Mouse (Mus musculus): Measurements from ENCODE around the gene Gm38119. TPM values are rescaled to one million over a fixed set of nuclear protein-coding genes. Genes with fewer than 3 reads are reported as not detected.
A peak's percentile ranks its signal among the peaks of the same experiment; 100 is the strongest.

Gm38119 gene
- polyA plus RNA-seq (2014; fragmentation: Nextera tagmentation; extraction: Ambion mirVana): not detected in 2 replicates

GRCm38 (mm10) chr3:92738996-92739395, at the start of gene Gm38119:
Gene Gm38119 (minus strand): TSS chr3:92739096.
- WGBS: 78% methylated on average over 1 of the region's 1 CpGs
- DNase-seq (ENCODE audit: low spot score): no peak
- Histone ChIP-seq H3K4me3 (ENCODE audit: low read depth, low read length) (no peak within 1 kb of the TSS), H3K27me3 (ENCODE audit: control insufficient read depth, insufficient read depth, low read length) (no peaks in the 10 kb centered on the region), H3K9ac (replicated peaks; ENCODE audit: low read length) (no peak within 1 kb of the TSS), H3K4me2 (ENCODE audit: low read depth, low read length) (no peak within 1 kb of the TSS), H3K36me3 (replicated peaks; ENCODE audit: control insufficient read depth, insufficient read depth, low read depth, low read length) (no peaks in the 10 kb centered on the region), H3K4me1 (ENCODE audit: control insufficient read depth, insufficient read depth, low read length) (no peaks in the 10 kb centered on the region), H3K27ac (replicated peaks; ENCODE audit: low read depth, low read length) (no peak within 1 kb of the TSS), H3K9me3 (replicated peaks; ENCODE audit: control insufficient read depth, low read length) (no peaks in the 10 kb centered on the region)
- ATAC-seq (replicated peaks; ENCODE audit: insufficient number of reproducible peaks, low FRiP score, low TSS enrichment, low read depth): no peak

GRCm38 (mm10) chr3:92778799-92779198, 39.9 kb upstream of the Gm38119 start, which contains the start of gene Lce1i:
Gene Lce1i (minus strand): TSS chr3:92778899.
- no peak within 1 kb of the TSS for H3K4me2 ChIP-seq (ENCODE audit: low read depth, low read length)
- H3K27me3 ChIP-seq (ENCODE audit: control insufficient read depth, insufficient read depth, low read length): no peaks in the 10 kb centered on the region
- no peaks in the 10 kb centered on the region for H3K9me3 ChIP-seq (replicated peaks; ENCODE audit: control insufficient read depth, low read length)
- no peak for ATAC-seq (replicated peaks; ENCODE audit: insufficient number of reproducible peaks, low FRiP score, low TSS enrichment, low read depth)
- no peaks in the 10 kb centered on the region for H3K4me1 ChIP-seq (ENCODE audit: control insufficient read depth, insufficient read depth, low read length)
- WGBS: 89% methylated on average over 1 of the region's 1 CpGs
- no peak within 1 kb of the TSS for H3K9ac ChIP-seq (replicated peaks; ENCODE audit: low read length)
- H3K36me3 ChIP-seq (replicated peaks; ENCODE audit: control insufficient read depth, insufficient read depth, low read depth, low read length): no peaks in the 10 kb centered on the region
- no peak within 1 kb of the TSS for H3K27ac ChIP-seq (replicated peaks; ENCODE audit: low read depth, low read length)
- DNase-seq (ENCODE audit: low spot score): no peak
- H3K4me3 ChIP-seq (ENCODE audit: low read depth, low read length): no peak within 1 kb of the TSS

- 23% methylated on average over 3 of the region's 3 CpGs for WGBS
- no peaks in the 10 kb centered on the region for H3K9me3 ChIP-seq (replicated peaks; ENCODE audit: control insufficient read depth, low read length)
- no peak overlapping the region for H3K9ac ChIP-seq (replicated peaks; ENCODE audit: low read length)
- ATAC-seq (replicated peaks; ENCODE audit: insufficient number of reproducible peaks, low FRiP score, low TSS enrichment, low read depth): no peak
- H3K36me3 ChIP-seq (replicated peaks; ENCODE audit: control insufficient read depth, insufficient read depth, low read depth, low read length): no peaks in the 10 kb centered on the region
- peak; percentile 37 for DNase-seq (ENCODE audit: low spot score)
- H3K4me2 ChIP-seq (ENCODE audit: low read depth, low read length): no peak overlapping the region
- no peaks in the 10 kb centered on the region for H3K27me3 ChIP-seq (ENCODE audit: control insufficient read depth, insufficient read depth, low read length)
- H3K4me1 ChIP-seq (ENCODE audit: control insufficient read depth, insufficient read depth, low read length): no peaks in the 10 kb centered on the region
- H3K27ac ChIP-seq (replicated peaks; ENCODE audit: low read depth, low read length): no peak overlapping the region
- H3K4me3 ChIP-seq (ENCODE audit: low read depth, low read length): no peak overlapping the region
Observed at GRCm38 (mm10) chr3:92771573-92771972, 32.7 kb upstream of the Gm38119 start.

DNA sequence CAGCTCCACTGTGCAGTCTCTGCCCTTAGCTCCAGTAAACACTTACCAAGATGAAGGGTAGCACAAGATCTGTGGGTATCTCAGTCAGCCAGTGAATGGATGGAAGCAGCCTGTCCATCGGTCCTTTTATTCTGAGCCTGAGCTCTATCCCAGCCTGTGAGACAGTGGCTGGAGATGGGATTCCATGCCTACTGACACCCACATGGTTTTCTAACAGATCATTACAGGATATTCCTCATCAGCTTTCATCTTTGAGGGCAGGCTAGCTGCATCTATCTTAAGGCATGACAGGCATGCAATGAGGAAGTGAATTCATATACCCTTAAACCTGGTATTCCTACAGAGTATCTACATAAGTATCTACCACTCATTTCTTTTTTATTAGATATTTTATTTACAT, 26.1 kb upstream of the Gm38119 start, which contains the start of gene Lce1h:
Gene Lce1h (minus strand): TSS at position 101 of the 400 bp plus-strand sequence.
- H3K27ac ChIP-seq (replicated peaks; ENCODE audit: low read depth, low read length): no peak within 1 kb of the TSS
- H3K27me3 ChIP-seq (ENCODE audit: control insufficient read depth, insufficient read depth, low read length): no peaks in the 10 kb centered on the region
- ATAC-seq (replicated peaks; ENCODE audit: insufficient number of reproducible peaks, low FRiP score, low TSS enrichment, low read depth) (no peak), DNase-seq (ENCODE audit: low spot score) (no peak)
- no peak within 1 kb of the TSS for H3K4me3 ChIP-seq (ENCODE audit: low read depth, low read length)
- no peaks in the 10 kb centered on the region for H3K36me3 ChIP-seq (replicated peaks; ENCODE audit: control insufficient read depth, insufficient read depth, low read depth, low read length)
- 87% methylated on average over 1 of the region's 1 CpGs for WGBS
- H3K4me1 ChIP-seq (ENCODE audit: control insufficient read depth, insufficient read depth, low read length): no peaks in the 10 kb centered on the region
- H3K4me2 ChIP-seq (ENCODE audit: low read depth, low read length): no peak within 1 kb of the TSS
- H3K9me3 ChIP-seq (replicated peaks; ENCODE audit: control insufficient read depth, low read length): no peaks in the 10 kb centered on the region
- H3K9ac ChIP-seq (replicated peaks; ENCODE audit: low read length): no peak within 1 kb of the TSS

GRCm38 (mm10) chr3:92753197-92753596, 14.3 kb upstream of the Gm38119 start:
- Histone ChIP-seq H3K9me3 (replicated peaks; ENCODE audit: control insufficient read depth, low read length) (no peaks in the 10 kb centered on the region), H3K27ac (replicated peaks; ENCODE audit: low read depth, low read length) (no peak overlapping the region), H3K36me3 (replicated peaks; ENCODE audit: control insufficient read depth, insufficient read depth, low read depth, low read length) (no peaks in the 10 kb centered on the region), H3K4me3 (ENCODE audit: low read depth, low read length) (no peak overlapping the region), H3K27me3 (ENCODE audit: control insufficient read depth, insufficient read depth, low read length) (no peaks in the 10 kb centered on the region), H3K4me2 (ENCODE audit: low read depth, low read length) (no peak overlapping the region), H3K9ac (replicated peaks; ENCODE audit: low read length) (no peak overlapping the region), H3K4me1 (ENCODE audit: control insufficient read depth, insufficient read depth, low read length) (no peaks in the 10 kb centered on the region)
- DNase-seq (ENCODE audit: low spot score) (peak; percentile 6), ATAC-seq (replicated peaks; ENCODE audit: insufficient number of reproducible peaks, low FRiP score, low TSS enrichment, low read depth) (no peak)
- 39% methylated on average over 3 of the region's 3 CpGs for WGBS

DNA sequence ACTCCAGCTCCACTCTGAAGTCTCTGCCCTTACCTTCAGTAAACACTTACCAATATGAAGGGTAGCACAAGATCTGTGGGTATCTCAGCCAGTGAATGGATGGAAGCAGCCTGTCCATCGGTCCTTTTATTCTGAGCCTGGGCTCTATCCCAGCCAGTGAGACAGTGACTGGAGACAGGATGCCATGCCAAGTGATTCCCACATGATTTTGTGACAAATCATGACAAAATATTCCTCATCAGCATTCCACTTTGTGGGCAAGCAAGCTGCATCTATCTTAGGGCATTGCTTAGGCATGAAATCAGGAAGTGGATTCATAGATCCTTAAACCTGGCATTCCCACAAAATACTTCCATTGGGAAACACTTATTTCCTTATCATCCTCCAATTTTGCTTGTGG, 13.3 kb upstream of the Gm38119 start, which contains the start of gene Lce1g:
Gene Lce1g (minus strand): TSS at position 101 of the 400 bp plus-strand sequence.
- no peak within 1 kb of the TSS for H3K27ac ChIP-seq (replicated peaks; ENCODE audit: low read depth, low read length)
- DNase-seq (ENCODE audit: low spot score) (no peak), ATAC-seq (replicated peaks; ENCODE audit: insufficient number of reproducible peaks, low FRiP score, low TSS enrichment, low read depth) (no peak)
- no peak within 1 kb of the TSS for H3K4me3 ChIP-seq (ENCODE audit: low read depth, low read length)
- no peak within 1 kb of the TSS for H3K9ac ChIP-seq (replicated peaks; ENCODE audit: low read length)
- no peaks in the 10 kb centered on the region for H3K4me1 ChIP-seq (ENCODE audit: control insufficient read depth, insufficient read depth, low read length)
- H3K9me3 ChIP-seq (replicated peaks; ENCODE audit: control insufficient read depth, low read length): no peaks in the 10 kb centered on the region
- 94% methylated on average over 1 of the region's 1 CpGs for WGBS
- H3K36me3 ChIP-seq (replicated peaks; ENCODE audit: control insufficient read depth, insufficient read depth, low read depth, low read length): no peaks in the 10 kb centered on the region
- no peak within 1 kb of the TSS for H3K4me2 ChIP-seq (ENCODE audit: low read depth, low read length)
- no peaks in the 10 kb centered on the region for H3K27me3 ChIP-seq (ENCODE audit: control insufficient read depth, insufficient read depth, low read length)

GRCm38 (mm10) chr3:92722631-92723030, 16.3 kb downstream of the Gm38119 start:
- Histone ChIP-seq H3K27me3 (ENCODE audit: control insufficient read depth, insufficient read depth, low read length) (no peaks in the 10 kb centered on the region), H3K36me3 (replicated peaks; ENCODE audit: control insufficient read depth, insufficient read depth, low read depth, low read length) (no peaks in the 10 kb centered on the region), H3K4me2 (ENCODE audit: low read depth, low read length) (no peak overlapping the region), H3K4me3 (ENCODE audit: low read depth, low read length) (no peak overlapping the region), H3K4me1 (ENCODE audit: control insufficient read depth, insufficient read depth, low read length) (no peaks in the 10 kb centered on the region), H3K9ac (replicated peaks; ENCODE audit: low read length) (no peak overlapping the region), H3K9me3 (replicated peaks; ENCODE audit: control insufficient read depth, low read length) (no peaks in the 10 kb centered on the region), H3K27ac (replicated peaks; ENCODE audit: low read depth, low read length) (no peak overlapping the region)
- 81% methylated on average over 5 of the region's 5 CpGs for WGBS
- DNase-seq (ENCODE audit: low spot score) (no peak), ATAC-seq (replicated peaks; ENCODE audit: insufficient number of reproducible peaks, low FRiP score, low TSS enrichment, low read depth) (no peak)

DNA sequence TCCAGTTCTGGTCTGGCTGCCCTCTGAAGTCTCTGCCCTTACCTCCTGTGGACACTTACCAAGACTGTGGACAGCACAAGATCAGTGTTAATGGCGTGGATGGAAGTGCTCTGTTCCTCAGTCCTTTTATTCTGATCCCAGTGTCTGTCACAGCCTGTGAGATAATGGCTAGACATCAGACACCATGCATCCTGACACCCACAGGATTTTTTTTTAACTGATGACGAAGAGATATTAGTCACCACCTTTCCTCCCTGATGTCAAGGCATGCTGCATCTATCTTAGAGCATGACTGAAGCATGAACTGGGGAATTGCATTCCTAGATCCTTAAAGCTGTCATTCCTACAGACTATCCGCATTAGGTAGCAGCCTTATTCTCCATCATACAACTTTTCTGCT, 18.6 kb downstream of the Gm38119 start, which contains the start of gene Lce1f:
Gene Lce1f (minus strand): TSS at position 101 of the 400 bp plus-strand sequence.
- H3K27ac ChIP-seq (replicated peaks; ENCODE audit: low read depth, low read length): no peak within 1 kb of the TSS
- no peaks in the 10 kb centered on the region for H3K4me1 ChIP-seq (ENCODE audit: control insufficient read depth, insufficient read depth, low read length)
- H3K9ac ChIP-seq (replicated peaks; ENCODE audit: low read length): no peak within 1 kb of the TSS
- H3K36me3 ChIP-seq (replicated peaks; ENCODE audit: control insufficient read depth, insufficient read depth, low read depth, low read length): no peaks in the 10 kb centered on the region
- no peak within 1 kb of the TSS for H3K4me2 ChIP-seq (ENCODE audit: low read depth, low read length)
- H3K4me3 ChIP-seq (ENCODE audit: low read depth, low read length): no peak within 1 kb of the TSS
- DNase-seq (ENCODE audit: low spot score) (no peak), ATAC-seq (replicated peaks; ENCODE audit: insufficient number of reproducible peaks, low FRiP score, low TSS enrichment, low read depth) (no peak)
- H3K9me3 ChIP-seq (replicated peaks; ENCODE audit: control insufficient read depth, low read length): no peaks in the 10 kb centered on the region
- WGBS: 77% methylated on average over 3 of the region's 3 CpGs
- no peaks in the 10 kb centered on the region for H3K27me3 ChIP-seq (ENCODE audit: control insufficient read depth, insufficient read depth, low read length)

Data from embryonic facial prominence, embryonic 11.5 days (tissue).